Mouse (Mus musculus) granulocyte monocyte progenitor cell, adult 5-6 weeks (primary cell): ENCODE data around the gene Dnmbp. TPM values are rescaled to one million over a fixed set of nuclear protein-coding genes. Genes with fewer than 3 reads are reported as not detected.
"Not testable (repeated sequence)": the region's sequence is repeated elsewhere in the genome, so short reads cannot be mapped to it uniquely, and the experiment has no call there.

Experiments
- ATAC-seq: replicated peaks from 2 replicates; pipeline ENCODE4 v1.8.0; 2016; ENCODE audit warnings: mild to moderate bottlenecking, moderate TSS enrichment, inconsistent platforms; ENCODE audit not compliant: poor library complexity, severe bottlenecking
- total RNA-seq, 2 experiments: library from RNA; stranded (forward) in 1 of 2; stranded (reverse) in 1 of 2; fragments of 200-712, 200-1000 nt in 1 of 2; fragments of >200 nt in 1 of 2; fragmentation: Nextera tagmentation in 1 of 2; gene quantifications; 2 replicates each; pipeline ENCODE4 v1.2.3; 2014 to 2017

The Dnmbp gene
- total RNA-seq, 2 experiments from 2014 or later, result 7.4 to 11.9 TPM

DNA sequence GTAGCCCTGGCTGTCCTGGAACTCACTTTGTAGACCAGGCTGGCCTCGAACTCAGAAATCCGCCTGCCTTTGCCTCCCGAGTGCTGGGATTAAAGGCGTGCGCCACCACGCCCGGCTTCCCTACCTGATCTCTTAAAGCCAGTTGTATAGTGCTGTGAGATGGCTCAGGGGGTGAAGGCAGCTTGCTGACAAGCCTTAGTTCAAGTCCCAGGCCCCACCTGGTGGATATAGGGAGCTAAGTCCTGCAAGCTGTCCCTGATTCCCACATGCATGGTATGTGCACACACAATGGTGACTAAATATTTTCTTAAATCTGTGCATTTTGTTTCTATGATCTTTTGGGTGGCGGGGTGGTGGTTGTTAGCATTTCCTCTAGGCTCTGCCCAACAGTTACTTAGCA lies 12.9 kb upstream of the Dnmbp start:
- ATAC-seq, result not testable (repeated sequence)

DNA sequence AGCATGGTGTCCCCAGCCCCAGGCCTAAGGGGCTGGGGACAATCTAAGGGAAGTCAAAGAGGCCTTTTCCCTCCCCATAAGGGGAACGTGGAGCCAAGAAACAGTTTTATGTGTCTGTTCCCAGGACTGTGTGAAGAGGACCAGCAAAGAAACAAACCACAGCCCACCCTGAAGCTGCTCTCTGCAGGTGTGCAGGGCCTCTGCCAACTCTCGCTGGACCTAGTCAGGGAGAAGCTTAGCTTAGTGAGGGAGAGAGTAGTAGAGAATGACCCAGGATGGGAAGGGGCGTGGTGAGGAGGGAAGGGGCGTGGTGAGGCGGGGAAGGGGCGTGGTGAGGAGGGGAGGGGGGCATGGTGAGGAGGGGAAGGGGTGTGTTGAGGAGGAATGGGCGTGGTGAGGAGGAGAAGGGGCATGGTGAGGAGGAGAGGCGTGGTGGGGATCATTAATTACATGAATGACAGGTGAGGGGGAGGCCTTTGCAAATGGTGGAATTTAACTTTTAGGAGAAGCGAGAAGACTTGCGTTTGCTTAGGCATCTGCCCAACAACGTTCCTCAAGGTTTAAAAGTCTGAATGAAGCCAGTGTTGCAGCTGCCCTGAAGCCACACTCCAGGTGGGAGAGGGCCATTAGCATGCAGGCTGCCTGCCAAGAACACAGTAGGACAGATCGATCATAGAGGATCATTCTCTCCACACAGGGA lies 9.3 kb upstream of the Dnmbp start:
- peak; percentile 22; the same call in 1 of the 2 replicates for ATAC-seq

DNA sequence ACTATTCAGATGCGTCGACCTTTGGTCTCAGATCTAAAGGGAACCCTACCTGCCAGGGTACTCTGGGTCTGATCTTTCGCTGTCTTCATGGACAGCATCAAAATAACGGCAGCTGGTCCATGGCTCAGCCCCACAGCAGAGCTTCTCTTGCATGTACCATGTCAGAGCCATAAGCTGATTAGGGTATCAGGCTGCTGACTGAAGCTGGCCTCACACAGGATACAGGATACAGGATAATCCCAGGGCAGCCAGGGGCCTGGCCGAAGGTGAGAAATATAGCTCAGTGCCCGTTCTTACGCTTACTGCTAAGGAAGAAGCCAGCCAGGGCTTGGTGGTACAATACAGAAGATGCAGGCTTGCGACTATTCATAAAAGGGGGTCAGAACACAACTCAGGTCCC lies 4.6 kb upstream of the Dnmbp start:
- no peak for ATAC-seq

DNA sequence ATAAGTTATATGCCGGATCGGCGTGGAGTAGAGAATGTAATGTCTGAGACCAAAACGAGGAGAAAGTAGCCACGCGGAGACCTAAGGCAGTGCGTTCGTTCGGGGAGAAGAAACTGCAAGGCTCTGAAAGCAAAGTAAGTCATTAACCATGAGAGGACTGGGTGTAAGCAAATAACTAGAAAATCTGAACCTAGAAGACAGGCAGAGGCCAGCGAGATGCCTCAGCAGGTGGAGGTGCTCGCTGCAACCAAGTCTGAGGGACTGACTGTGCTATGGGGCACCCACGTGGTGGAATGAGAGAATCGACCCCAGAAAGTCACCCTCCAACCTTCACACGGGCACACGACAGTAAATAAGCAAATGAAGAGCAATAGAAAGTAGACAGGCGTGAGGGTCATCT lies 3.1 kb upstream of the Dnmbp start:
- no peak for ATAC-seq

DNA sequence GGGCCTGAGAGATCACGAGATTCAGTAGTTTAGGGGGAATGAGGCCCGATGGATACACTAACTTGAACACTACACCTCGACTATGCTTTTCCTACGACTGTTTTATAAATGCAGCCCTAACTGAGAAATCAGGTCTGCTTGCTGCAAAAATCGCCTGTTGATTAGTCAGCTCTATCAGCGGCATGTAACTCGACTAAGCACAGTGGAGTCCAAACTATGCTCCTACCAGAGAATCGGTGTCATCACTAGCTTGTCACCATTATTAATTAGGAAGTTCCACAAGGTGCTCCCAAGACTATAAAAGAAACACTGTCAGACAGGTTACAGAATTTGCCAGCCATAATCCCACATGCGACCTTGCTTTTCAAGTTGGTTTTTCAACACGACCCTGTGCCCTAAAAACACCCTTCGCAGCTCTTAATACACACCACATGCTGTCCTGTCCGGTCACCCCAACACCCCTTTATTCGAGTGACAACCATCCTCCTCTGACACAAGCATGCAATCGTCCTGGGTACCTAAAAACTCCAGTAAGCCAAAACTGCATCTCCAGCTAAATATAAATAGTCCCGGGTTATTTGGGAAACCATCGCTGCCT lies 721 bp downstream of the Dnmbp start:
- no peak for ATAC-seq

DNA sequence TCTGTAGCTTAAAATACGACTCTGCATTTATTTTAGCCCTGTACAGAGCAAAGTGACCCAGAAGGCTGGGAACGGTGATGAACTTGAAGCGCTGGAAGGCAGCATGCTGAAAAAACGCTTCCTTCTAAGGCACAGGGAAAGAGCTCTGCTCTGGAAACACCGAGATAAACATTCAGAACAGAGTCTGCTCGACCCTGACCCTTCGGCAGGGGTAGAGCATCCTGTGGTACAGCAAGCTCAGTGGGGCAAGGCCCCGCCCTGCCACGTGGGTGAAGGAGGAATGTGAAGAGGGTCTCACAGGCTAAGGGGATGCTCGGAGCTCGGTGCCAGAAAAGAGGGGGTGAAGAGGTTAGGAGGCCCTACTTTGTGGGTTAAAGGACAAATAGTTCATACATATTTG lies 1.6 kb downstream of the Dnmbp start:
- no peak for ATAC-seq

DNA sequence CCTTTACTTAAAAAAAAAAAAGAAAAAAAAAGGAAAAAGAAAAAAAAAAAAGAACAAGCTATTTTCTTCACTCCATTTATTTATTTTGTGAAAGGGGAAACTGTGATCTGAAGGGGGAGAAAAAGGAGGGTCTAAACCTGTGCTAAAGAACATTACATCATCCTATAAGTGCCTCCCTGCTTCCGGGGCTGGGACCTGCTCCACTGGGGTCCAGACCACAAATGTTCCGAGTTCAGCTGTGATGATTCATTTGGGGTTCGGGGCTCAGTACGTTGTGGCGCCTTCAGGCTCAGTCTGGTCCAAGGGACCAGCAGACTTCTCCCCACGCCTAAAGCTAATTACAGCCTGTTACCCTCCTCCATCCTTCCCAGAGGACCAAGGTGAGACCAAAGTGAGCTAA lies 9.1 kb downstream of the Dnmbp start:
- ATAC-seq, result peak; percentile 52

DNA sequence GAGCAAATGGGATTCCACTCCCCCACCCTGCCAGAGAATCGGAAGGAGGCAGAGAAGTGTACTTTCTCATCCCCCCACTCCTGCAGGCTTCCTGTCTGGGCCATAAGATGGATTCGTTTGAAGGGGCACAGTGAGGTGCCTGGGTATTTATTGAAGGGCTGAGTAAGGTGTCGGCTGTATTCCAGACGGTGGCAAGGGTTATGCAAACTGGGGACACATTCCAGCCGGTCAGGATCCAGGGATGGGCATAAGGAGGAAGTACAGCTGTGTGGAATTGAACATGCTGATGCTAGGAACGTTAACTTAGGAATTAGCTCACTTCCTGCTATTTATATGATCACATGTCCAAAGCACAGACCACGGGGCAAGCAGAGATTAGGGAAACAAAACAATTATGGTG lies 9.6 kb downstream of the Dnmbp start:
- peak; percentile 39 for ATAC-seq

DNA sequence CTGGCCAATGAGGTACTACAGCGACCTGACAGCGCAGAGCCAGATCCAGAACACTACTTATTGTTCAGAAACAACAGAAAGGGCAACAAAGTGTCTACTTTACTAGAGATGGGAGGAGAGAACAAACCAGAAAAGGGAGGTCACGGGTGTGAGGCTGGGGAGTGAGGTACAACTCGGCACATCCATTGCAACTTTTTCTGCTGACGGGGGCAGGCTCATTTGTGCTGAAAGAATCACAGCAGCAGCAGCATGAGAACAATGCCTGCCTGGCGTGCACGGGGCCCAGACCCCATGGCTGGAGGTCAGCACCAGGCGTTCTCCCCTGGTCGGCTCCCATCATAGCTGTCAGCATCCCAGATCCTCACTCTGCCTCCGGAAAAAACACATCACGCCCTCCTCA lies 10.1 kb downstream of the Dnmbp start:
- ATAC-seq, result no peak

DNA sequence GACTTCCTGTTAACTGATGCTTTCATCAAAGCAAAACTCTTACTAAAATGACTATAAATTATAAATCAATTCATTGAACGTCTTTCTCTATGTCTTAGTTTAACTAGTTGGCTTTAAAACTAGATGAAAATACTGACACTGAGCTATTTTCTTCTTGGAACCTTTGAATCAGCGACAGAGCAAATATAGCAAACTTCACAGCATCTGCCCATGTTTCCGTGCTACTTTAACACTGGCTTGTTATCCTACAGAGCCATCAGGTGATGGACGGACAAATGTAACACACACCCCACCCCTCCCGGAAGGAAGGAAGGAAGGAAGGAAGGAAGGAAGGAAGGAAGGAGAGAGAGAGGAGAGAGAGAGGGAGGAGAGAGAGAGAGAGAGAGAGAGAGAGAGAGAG lies 12.0 kb downstream of the Dnmbp start:
- ATAC-seq, result no peak

DNA sequence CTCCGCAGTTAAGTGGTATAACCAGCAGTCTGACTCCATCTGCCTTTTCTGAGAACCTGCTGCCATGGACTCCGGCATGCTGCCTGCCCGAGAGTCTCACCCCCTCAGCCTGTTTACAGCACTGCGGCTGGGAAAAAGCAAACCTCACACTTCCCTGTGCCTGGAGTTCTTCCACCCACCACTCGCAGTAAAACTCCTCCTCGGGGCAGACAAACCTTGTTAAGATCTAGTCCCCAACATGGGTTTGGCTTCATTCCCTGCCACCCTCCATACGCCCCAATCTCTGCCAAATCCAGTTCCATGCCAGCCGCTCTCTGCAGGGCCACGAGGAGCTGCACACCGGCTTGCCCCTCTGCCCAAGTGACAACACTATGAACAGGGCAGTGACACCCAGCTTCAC lies 12.9 kb downstream of the Dnmbp start:
- ATAC-seq, result no peak

DNA sequence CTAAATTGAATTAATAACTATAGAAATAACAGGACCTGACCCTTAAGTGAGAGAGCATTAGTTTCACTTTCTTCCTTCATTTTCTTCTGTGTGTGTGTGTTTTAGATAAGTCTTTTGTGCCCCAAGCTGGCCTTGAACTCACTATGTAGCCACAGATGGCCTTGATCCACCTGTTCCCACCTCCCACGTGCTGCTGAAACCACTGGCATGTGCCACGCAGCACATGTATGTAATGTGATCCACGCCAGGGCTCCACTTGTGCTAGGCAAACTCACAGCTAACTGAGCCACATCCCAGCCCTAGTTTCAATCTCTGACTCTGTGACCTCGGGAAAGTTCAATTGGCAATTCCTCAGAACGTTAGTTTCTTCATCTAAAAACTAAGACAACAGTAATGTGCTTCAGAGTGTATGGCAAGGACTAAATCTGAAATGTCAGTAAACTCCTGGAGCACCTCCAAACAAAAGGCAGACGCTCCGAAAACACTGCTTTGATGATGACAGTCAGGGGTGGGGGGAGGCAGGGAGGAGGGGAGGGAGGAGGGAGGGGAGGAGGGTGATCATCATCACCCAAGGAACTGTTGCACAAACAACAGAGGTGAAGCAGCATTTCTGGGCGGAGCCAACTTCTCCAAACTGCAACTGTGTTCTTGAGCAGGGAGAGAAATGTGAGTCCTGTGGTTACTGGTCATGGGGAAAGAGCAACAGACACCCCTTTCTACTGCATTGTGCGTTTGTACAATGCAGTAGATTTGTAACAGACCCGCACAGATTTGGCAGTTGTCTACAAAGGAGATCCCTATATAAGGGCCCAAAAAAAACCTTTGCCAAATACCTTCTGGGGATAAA lies 13.6 kb downstream of the Dnmbp start:
- ATAC-seq, result peak; percentile 76

DNA sequence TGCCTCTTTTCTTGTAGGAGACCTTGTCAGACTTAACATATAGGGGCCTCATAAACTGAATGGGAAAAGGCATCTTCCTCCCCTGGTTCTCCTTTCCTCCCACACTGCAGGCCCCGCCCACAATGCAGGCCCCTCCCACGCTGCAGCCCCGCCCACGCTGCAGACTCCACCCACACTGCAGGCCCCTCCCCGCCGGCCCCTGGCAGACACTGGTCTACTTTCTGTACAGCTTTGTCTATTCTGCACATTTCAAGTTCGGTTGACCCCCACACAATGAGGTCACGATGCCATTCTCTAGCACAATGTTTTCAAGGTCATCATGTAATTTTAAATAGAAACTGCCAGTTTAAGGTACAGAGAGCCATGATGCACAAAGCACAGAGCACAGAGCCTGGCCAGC lies 15.6 kb downstream of the Dnmbp start:
- ATAC-seq, result peak; percentile 46; the same call in 1 of the 2 replicates

DNA sequence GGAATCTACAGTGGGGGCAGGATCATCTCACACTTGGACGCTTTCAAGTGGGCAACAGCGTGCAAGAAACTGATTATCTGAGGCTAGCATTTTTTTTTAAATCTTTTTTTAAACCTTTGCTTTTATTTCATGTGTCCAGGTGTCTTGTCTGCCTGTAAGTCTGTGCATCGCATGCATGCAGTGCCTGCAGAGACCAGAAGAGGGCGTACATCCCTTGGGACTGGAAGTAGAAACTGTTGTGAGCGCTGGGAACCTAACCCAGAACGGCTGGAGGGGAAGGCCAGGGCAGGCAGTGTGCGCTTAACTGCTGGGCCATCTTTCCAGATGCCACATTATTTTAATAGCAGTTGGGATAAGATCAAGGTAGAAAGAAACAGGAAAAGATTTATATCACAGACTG lies 17.0 kb downstream of the Dnmbp start:
- ATAC-seq, result no peak

DNA sequence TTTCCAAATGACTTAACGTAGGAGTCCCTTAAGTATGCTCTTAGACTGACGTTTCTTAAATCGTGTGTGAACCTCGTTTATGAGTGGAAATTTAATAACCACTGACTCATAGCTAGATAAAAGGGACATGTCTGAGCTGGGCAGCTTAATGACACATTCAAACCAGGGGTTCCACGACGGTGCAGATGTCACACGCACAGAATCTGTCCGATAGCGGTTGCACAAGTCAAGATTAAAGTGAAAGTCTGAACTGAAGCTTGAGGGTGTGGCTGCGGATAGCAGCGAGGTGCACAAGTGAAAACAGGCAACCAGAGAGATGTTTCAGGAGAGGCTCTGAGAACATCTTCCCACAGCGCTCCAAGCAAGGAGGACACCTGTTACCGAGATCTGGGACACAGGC lies 18.6 kb downstream of the Dnmbp start:
- peak; percentile 53 for ATAC-seq

DNA sequence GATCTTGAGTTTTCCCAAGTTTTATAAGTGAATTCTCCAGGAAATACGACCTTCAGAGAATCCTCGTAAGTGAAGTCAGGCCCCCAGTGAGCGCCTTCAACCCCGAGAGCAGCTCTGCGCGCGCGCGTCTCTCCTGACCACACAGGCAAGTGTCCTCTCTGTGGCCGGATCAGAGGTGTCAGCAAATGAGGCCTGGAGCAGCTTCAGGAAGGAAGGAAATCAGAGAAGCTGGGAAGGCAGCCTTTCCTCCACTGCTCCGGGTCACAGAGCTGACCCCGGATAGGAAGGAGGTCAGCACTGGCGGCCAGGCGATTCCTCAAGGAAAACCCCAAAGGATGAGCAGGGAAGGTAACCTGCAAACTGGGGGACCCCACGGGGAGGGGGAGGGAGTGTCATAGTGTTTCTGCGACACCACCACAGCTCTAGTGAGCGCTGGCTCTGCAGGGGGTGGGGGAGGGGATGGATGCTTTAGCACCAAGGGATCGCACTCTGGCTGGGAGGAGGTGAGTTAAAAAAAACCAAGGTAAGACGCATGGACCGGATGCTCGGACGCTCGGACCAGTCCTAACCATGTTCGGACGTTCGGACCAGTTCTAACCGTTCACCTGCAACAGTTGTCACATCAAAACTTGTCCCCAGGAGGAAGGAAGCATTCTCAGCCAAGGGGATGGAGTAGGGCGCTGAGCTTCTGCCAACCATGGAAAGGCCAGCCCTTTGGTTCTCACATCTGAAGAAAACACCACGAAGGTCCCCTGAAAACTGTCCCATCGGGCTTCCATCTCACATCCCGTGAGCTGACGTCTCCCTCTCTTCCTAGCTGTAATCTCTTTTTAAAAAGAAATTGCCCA lies 19.3 kb downstream of the Dnmbp start:
- no peak for ATAC-seq

DNA sequence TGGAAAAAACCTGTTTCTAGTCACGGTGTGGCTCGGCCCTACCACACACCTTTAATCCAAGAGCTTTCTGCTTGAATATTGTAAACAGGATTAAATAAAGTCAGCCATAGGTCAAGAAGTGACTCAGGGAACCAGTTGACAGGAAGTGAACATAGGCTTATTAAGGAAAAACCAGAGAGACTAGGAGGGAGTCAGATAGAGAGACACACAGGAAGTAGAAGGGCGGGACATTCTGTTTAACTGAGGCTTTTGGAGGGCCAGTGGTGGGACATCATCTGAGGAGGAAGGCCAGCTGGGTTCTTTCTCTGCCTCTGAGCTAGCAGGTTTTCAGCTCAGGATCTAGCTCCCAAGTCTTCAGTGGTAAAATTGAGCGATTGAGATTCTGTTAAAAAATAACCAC lies 20.1 kb downstream of the Dnmbp start:
- no peak for ATAC-seq

DNA sequence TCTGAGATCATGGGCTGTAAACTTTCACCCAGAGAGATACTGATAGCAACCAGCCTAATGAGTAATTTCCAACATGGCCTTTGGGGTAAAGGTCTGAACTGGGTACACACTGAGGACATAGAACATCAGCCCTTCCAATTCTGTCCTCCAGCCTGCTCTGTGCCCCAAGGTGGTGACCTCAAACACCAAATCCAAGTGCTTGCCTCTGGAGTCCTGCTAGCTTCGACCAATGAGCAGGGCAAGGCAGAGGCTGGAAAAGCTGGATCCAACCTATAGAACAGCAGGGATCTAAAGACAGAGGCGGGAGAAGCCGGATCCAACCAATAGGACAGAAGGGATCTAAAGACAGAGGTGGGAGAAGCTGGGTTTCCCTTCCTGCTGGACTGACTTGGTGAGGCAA lies 21.2 kb downstream of the Dnmbp start:
- ATAC-seq, result no peak

DNA sequence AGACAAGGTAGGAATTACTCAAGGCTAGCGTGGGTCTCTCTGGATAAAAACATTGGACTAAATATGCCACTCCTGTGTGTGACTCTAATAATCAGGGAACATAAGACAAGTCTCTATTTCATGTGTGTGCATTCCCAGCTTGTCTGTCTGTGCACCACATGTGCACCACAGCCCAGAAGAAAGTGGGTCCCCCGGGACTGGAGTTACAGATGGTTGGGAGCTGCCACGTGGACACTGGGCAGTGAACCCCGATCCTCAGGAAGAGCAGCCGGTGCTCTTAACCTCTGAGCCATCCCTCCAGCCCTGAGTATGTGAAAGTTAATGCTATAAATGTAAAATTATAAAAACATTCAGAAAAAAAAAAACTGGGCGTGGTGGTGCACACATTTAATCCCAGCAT lies 22.2 kb downstream of the Dnmbp start:
- ATAC-seq, result no peak

DNA sequence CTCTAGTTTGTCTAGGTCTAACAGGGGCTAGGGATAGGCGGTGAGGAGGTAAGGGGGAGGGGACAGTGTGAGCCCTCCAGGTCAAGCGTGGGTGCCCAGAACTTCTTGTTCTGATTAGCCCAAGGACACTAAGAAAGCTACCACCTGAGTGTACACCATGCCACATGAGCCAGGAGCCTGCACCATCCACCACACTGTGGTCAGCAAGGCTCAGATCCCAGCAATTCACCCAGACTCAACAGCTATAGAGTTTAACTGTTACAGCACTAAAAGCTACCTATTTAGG lies 22.6 kb downstream of the Dnmbp start:
- ATAC-seq, result no peak
